Mouse (Mus musculus) lung, postnatal 4 days (tissue): Measurements from ENCODE around the gene Idh3a.
"Not testable (repeated sequence)": the region's sequence is repeated elsewhere in the genome, so short reads cannot be mapped to it uniquely, and the experiment has no call there.

ENCODE experiments used
- DNase-seq, 2 experiments: peaks; one replicate each; pipeline ENCODE4 v3.0.0; 2021

Idh3a gene

GRCm38 (mm10) chr9:54586199-54587061 lies at the start of gene Idh3a:
Gene Idh3a, plus strand, starts transcription at chr9:54586334.
- peak; percentile 99 for DNase-seq

DNA sequence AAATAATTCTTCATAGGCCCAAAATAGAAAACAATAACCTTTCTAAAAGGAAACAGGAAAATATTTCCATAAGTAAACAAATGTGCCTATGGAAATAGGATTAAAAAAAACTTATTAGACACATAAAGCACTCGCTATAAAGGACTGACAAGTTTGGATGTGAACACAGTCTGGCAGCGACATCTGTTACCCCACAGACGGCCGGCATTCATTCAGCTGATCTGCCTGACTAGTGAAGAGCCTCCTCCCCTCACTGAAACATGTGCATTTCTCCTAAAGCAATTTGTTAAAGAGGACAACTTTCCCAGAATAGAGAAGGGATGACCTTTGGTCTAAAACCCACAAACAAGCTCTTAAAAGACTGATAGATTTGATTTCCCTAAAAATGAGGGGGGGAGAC lies 49.1 kb upstream of the Idh3a start:
- DNase-seq: no peak

DNA sequence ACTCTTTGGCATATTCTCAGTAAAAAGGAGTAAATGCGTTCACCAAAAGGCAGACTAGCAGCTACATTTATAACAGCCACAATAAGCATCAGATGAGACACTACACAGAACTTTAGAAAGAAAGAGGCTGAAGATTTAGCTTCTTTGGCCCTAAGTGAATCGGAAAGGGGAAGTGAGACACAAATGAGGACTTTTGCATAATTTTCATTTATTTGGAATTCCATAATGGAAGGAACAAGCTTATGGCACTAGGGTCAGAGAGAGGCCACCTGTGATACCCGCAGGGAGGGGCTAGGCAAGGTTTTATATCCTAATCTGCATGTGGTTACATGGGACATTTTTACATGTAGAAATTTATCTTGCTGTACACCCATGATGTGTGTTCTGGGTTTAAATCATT lies 48.7 kb upstream of the Idh3a start:
- DNase-seq: no peak

DNA sequence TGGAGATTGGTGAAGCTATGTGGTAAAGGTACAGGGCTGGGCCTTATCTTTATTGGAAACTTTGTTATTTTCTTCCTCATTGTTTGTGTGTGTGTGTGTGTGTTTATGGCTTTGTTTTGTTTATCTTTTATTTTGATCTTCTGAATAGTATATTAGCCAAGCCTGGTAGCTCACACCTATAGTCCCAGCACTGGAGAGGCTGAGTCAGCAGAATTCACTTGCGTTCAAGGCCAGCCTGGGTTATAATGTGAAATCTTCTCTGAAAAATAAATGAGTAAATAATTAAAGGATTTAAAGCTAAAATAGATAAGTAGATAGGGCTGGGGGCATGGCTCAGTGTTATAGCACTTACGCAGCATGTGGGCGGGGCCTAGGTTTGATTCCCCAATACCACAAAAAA lies 47.9 kb upstream of the Idh3a start:
- DNase-seq: no peak

GRCm38 (mm10) chr9:54538684-54539083 lies 47.5 kb upstream of the Idh3a start, which contains the start of gene Sh2d7:
Gene Sh2d7, plus strand, starts transcription at chr9:54538984.
- no peak for DNase-seq

GRCm38 (mm10) chr9:54540801-54541200 lies 45.3 kb upstream of the Idh3a start:
- no peak for DNase-seq

DNA sequence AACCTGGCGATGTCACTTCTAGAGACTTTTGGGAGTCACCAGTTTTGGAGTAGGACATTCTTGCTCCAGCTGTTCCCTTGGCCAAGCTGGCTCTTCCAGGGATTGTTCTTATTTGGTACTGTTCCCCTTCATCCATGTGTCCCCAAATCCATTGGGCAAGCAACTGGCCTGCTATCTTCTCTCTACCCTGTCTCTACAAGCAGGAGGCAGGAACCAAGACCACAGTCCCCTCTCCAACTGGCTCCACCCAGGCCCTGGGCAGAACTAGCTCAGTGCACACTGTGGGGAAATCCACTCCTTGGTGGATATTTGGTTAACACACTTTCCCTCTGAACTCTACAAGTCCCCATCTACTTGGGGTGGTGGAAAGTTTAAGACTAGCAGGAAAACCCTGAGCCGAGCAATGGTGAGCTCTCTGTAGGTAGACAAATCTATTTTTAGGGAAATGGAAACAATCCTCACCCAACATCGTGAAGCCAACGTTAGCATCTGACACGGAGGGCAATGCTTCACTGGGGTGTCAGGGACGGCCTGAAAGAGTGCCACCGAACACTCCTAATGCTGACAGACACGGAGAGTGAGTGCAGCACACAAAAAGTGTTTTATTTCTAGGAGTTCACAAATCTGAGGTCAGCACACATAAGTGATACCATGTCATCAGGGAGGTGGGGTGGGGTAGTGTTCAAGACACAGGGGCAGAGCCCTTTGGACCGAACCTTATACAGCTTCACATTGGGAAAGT lies 41.8 kb upstream of the Idh3a start:
- no peak for DNase-seq

GRCm38 (mm10) chr9:54544954-54545315 lies 41.2 kb upstream of the Idh3a start:
- no peak for DNase-seq

GRCm38 (mm10) chr9:54547536-54547935 lies 38.6 kb upstream of the Idh3a start:
- peak; percentile 41 to 64 for DNase-seq

- DNase-seq: no peak
Measured at GRCm38 (mm10) chr9:54549433-54549832, 36.7 kb upstream of the Idh3a start.

DNA sequence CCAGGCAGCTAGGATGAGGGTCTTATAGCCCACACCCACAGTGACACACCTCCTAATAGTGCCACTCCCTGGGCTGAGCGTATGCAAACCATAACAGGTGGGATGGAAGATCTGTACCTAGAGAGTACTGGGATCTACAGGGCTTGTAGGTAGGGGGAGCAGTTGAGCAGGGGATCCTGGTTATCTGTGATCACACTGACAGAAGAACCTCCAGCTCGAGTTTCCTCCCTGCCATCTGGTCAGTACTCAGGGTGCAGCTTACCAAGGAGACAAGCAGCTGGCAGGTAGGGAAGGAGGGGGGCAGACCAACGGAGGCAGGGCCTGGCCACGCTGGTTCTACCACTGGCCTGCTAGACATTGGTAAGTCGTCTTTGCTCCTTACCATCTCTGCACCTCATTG lies 33.7 kb upstream of the Idh3a start:
- peak in 1 of 2 experiments; percentile 19 for DNase-seq

DNA sequence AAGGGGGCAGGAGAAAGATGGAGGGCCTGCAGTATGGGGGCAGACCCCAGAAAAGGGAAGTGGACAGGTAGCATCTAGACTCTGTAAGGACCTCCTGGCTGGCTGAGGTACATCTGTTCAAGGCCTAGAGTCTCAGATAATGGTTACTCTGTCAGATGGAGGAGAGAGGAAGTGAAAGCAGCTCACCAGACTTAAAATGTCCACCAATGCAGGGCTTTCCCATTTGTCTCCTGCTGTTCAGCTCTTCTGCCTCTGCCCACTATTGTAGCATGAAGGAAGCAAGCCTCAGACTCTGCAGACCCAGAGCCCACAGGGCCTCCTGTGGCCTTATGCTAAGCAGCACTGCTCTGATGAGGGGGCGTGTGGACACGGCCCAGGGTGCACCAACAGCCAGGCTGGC lies 31.1 kb upstream of the Idh3a start:
- DNase-seq: no peak

- DNase-seq: no peak
Measured at GRCm38 (mm10) chr9:54558731-54559130, 27.4 kb upstream of the Idh3a start.

- peak; percentile 88 to 91 for DNase-seq
Measured at GRCm38 (mm10) chr9:54559771-54560471, 26.2 kb upstream of the Idh3a start, which contains the start of gene Cib2. Gene Cib2, minus strand, starts transcription at chr9:54560218.

GRCm38 (mm10) chr9:54560831-54561601 lies 25.1 kb upstream of the Idh3a start:
- DNase-seq: no peak

DNA sequence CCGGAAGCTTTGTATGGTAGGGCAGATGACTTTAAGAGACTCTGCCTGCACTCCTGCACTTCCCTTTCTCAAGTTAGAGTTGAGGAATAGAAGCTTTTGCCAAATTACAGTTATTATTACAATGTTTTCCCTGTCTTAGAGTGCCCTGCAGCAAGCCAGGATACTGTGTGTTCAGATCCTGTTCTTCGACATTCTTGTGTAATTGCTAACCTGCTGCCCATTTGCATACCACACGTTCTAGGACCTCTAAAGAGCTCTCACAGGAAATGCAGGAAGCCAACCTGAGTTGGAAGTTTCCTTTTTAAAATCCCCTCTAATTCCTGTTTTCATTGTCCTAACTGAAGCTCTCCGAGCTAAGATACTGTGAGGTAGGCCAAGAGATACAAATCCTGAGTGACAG lies 19.2 kb upstream of the Idh3a start:
- peak in 1 of 2 experiments; percentile 20 for DNase-seq

GRCm38 (mm10) chr9:54568732-54569131 lies 17.4 kb upstream of the Idh3a start:
- DNase-seq: no peak

DNA sequence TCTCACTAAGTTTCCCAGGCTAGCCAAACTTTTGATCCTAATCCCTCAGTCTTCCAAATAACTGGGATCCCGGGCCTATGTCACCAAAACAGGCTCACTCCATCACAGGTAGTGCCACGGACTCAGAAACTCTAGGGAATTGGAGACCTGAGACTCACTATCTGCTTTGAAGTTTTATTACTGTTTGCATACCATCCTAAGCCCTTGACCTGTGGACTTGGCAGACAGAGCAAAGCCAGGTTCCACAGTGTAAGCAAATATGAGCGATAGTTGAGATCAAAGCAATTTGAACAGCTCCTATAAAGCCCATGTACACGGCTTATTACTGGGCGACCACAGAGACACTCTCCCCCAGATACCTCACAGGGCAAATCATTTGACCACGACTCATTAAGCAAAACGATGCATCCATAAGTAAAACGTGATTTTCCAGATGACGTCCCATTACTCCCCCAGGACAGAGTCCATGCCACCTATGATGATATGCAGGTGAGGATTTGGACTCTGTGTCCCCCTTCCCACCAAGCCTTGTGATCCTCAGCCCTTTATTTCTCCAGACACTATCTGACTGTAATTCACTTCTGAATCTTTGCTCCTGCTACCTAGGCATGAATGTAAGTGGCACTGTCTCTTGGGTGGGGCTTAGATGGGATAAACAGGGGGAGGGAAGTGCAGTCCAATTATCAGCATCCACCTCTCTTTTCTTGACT lies 14.8 kb upstream of the Idh3a start:
- no peak for DNase-seq

- DNase-seq: no peak
Measured at GRCm38 (mm10) chr9:54583712-54584111, 2.4 kb upstream of the Idh3a start.

- DNase-seq: not testable (repeated sequence)
Measured at GRCm38 (mm10) chr9:54584127-54584526, 2.0 kb upstream of the Idh3a start.

GRCm38 (mm10) chr9:54585839-54586198 lies 315 bp upstream of the Idh3a start:
- DNase-seq: no peak

DNA sequence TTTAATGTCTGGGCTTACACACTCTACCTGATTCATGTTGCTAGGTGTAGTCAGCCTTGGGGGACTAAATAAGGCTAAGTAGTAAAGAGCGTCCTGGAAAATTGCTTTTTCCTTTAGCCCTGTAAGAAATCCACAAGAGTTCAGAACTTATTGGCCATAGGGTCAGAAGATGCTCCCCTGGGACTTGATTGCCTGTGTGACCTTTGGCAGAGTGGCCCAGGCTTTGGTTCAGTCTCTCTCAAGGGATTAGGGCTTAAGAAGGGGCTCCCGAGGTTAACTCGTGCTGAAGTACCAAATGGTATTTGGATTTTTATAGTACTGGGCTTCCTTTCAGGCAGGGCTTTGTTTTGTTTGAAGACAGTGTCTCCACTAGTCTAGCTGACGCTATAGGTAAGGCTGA lies 1.7 kb downstream of the Idh3a start:
- no peak for DNase-seq
